Comparison of ENCODE assay signal across 11 mouse cellular contexts in the genomic region with DNA sequence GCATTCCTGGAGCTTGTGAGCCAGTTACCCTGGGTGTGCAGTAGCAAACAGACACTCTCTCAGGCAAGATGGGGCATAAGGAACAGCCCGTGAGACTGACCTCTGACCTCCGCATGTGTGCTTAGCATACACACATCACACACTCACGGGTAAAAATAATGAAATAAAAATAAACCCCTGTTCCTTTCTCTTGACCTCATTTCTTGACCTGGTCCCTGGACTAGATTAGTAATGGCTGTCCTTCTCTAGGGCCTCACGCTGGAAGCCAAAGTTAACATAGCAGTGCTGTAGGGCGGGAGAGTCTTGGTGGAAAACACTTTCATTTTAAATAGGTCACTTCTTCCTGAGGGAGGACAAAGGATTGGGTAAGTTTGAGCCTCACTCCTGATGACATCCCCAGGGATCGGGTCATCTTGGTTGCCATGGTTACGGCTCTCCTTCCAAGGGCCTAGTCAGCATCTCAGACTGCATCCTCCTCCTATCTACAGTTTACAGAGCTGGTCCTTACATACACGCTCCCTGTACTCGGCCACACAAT. TPM values are rescaled to one million over a fixed set of nuclear protein-coding genes. Genes with fewer than 3 reads are reported as not detected.
DNase-seq lines count a peak whose midpoint lies in the region; ATAC-seq lines count a peak whose summit lies in the region.
"Had no signal": no experiment of that assay in that cellular context is flagged by ENCODE, and none has a peak within 500 bp of the region (broad histone marks: within the 10 kb centered on the region; RNA-seq: fewer than 3 reads in every experiment).

No protein-coding gene starts in this region.

- H3K36me3 ChIP-seq in embryonic facial prominence, embryonic 11.5 days (replicated peaks; ENCODE audit: control insufficient read depth, insufficient read depth, low read depth, low read length), result no peaks in the 10 kb centered on the region

- H3K9ac ChIP-seq in embryonic facial prominence, embryonic 11.5 days (replicated peaks; ENCODE audit: low read length), result no peak overlapping the region

- DNase-seq in left cerebral cortex, postnatal 4 days, result peak; percentile 12
- DNase-seq in left cerebral cortex, adult 9 months (ENCODE audit: low spot score in 2 of 2), result no peak
- DNase-seq in embryonic facial prominence, embryonic 11.5 days (ENCODE audit: low spot score), result peak; percentile 62
- peak; percentile 73 for DNase-seq in mesoderm, embryonic 11.5 days (ENCODE audit: low read depth, low spot score)
- peak; percentile 78 for DNase-seq in skeletal muscle tissue, adult 2 months (ENCODE audit: low read depth, low spot score)
- DNase-seq in left cerebral cortex, adult 18-20 months (ENCODE audit: low spot score in 2 of 2), result no peak
- DNase-seq in adrenal gland, adult 2 months, result no peak
- DNase-seq in spleen, adult 12 weeks (ENCODE audit: low spot score), result no peak
- DNase-seq: adrenal gland, postnatal 14 days; right cerebral cortex, postnatal 4 days; thymus, postnatal 4 days had no signal

- WGBS in embryonic facial prominence, embryonic 11.5 days, result 27% methylated on average over 9 of the region's 9 CpGs

- intact Hi-C loops in left cerebral cortex, postnatal 4 days (cut with DNase I), result no loop called here

- no peak overlapping the region for H3K4me3 ChIP-seq in embryonic facial prominence, embryonic 11.5 days (ENCODE audit: low read depth, low read length)

- no peak overlapping the region; the same call in 1 of the 2 replicates for H3K4me2 ChIP-seq in embryonic facial prominence, embryonic 11.5 days (ENCODE audit: low read depth, low read length)

- H3K27ac ChIP-seq in embryonic facial prominence, embryonic 11.5 days (replicated peaks; ENCODE audit: low read depth, low read length), result no peak overlapping the region

- no peaks in the 10 kb centered on the region for H3K27me3 ChIP-seq in embryonic facial prominence, embryonic 11.5 days (ENCODE audit: control insufficient read depth, insufficient read depth, low read length)

- ATAC-seq in embryonic facial prominence, embryonic 11.5 days (replicated peaks; ENCODE audit: insufficient number of reproducible peaks, low FRiP score, low TSS enrichment, low read depth), result peak; percentile 72; the same call in 1 of the 2 replicates

- H3K4me1 ChIP-seq in embryonic facial prominence, embryonic 11.5 days (ENCODE audit: control insufficient read depth, insufficient read depth, low read length), result peaks cover 13% of the 10 kb centered on the region

- H3K9me3 ChIP-seq in embryonic facial prominence, embryonic 11.5 days (replicated peaks; ENCODE audit: control insufficient read depth, low read length), result no peaks in the 10 kb centered on the region

RNA-seq across cellular contexts. Expression of gene Errfi1, which starts 59.4 kb away (rescaled TPM):
- total RNA-seq in left cerebral cortex, postnatal 4 days (2021), result 10 to 100 TPM; 18.1 to 18.8 TPM
- polyA plus RNA-seq in embryonic facial prominence, embryonic 11.5 days (2014; fragmentation: Nextera tagmentation; extraction: Ambion mirVana), result 30.7 and 31.8 TPM in 2 replicates
- total RNA-seq in left cerebral cortex, adult 18-20 months (2021), result 10 to 100 TPM; 29.7 to 32.6 TPM
- total RNA-seq in adrenal gland, adult 2 months (2021), result 10 to 100 TPM; 41.7 to 49.8 TPM
- polyA plus RNA-seq in adrenal gland, adult 2 months (2012; rRNA removed), result 12.1 and 12.6 TPM in 2 replicates

Comparison
In these comparisons a context has a peak if more than half of its experiments do, and no peak if none do; other contexts are left out.
1. DNase-seq: peak in left cerebral cortex, postnatal 4 days (single experiment), embryonic facial prominence, embryonic 11.5 days (single experiment), mesoderm, embryonic 11.5 days (single experiment) and skeletal muscle tissue, adult 2 months (single experiment); none in left cerebral cortex, adult 9 months (0 of 2), left cerebral cortex, adult 18-20 months (0 of 2), adrenal gland, adult 2 months (single experiment) and spleen, adult 12 weeks (single experiment).